Mouse (Mus musculus): ENCODE results near the gene Mxd1.

Mxd1 gene

GRCm38 (mm10) chr6:86599197-86599596 lies 69.8 kb downstream of the Mxd1 start:
- DNase-seq (ENCODE audit: low read depth) = peak; percentile 79

- no peak for DNase-seq (ENCODE audit: low read depth)
Measured at GRCm38 (mm10) chr6:86598742-86599193, 70.2 kb downstream of the Mxd1 start.

All from 416B (cell line).